Mouse (Mus musculus) myocyte (in vitro differentiated cells): ENCODE measurements around the gene Ppfia1.

Experiments
- POLR2A ChIP-seq: IDR thresholded peaks from one replicate; pipeline ENCODE4 v1.6.1; 2011; ENCODE audit warnings: low read depth, mild to moderate bottlenecking, control low read depth, moderate library complexity; ENCODE audit not compliant: insufficient read length
- USF1 ChIP-seq: IDR thresholded peaks from one replicate; pipeline ENCODE4 v1.6.1; 2011; ENCODE audit warnings: low read depth, mild to moderate bottlenecking, control low read depth, moderate library complexity

- TF ChIP-seq USF1, result no peak
- TF ChIP-seq POLR2A, result no peak
These were observed 84.8 kb downstream of the Ppfia1 start for GRCm38 (mm10) chr7:144468741-144469140.
